Mouse (Mus musculus): Measurements from ENCODE around the gene Alg1. TPM values are rescaled to one million over a fixed set of nuclear protein-coding genes. Genes with fewer than 3 reads are reported as not detected.

Gene Alg1
- polyA plus RNA-seq, 1 experiment = 9.1 TPM

DNA sequence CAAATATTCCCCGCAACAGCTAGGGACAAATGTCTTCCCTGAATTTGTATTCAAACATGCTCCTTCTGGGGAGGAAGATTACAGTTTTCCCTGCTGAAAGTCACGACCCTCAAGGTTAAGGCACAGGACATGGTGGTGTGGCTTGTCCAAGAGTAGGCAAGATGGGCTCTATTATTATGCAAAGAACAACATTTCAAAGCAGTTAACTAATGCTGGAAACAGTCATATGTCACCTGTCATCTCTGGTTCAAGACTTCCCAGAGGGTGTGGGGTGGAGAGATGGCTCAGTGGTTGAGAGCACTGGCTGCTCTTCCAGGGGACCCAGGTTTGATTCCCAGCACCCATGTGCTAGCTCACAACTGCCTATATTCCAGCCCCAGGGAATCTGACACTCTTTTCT is 18.8 kb downstream of the Alg1 start:
- H3K4me1 ChIP-seq (ENCODE audit: control insufficient read depth, insufficient read depth, low read length) = no peaks in the 10 kb centered on the region
- H3K36me3 ChIP-seq (ENCODE audit: control insufficient read depth, insufficient read depth, low read length, poor library complexity, severe bottlenecking) = peaks cover 5% of the 10 kb centered on the region
- H3K9me3 ChIP-seq (replicated peaks; ENCODE audit: control insufficient read depth, insufficient read depth, low read length, poor library complexity, severe bottlenecking) = no peaks in the 10 kb centered on the region
- no peak for TF ChIP-seq POLR2A (IDR thresholded peaks at IDR 0.05; ENCODE audit: insufficient read depth, low read length)
- no peak for TF ChIP-seq CTCF (IDR thresholded peaks at IDR 0.05; ENCODE audit: low read depth, low read length)
- no peak for TF ChIP-seq EP300 (IDR thresholded peaks at IDR 0.05; ENCODE audit: insufficient read depth, low read depth, low read length)
- H3K4me3 ChIP-seq (ENCODE audit: low read depth, low read length) = no peak overlapping the region
- H3K27ac ChIP-seq (ENCODE audit: insufficient read depth, low read length) = no peak overlapping the region
- no peaks in the 10 kb centered on the region for H3K27me3 ChIP-seq (ENCODE audit: control insufficient read depth, insufficient read depth, low read length, poor library complexity, severe bottlenecking)
- H3K9ac ChIP-seq (ENCODE audit: low read depth, poor library complexity, severe bottlenecking) = no peak overlapping the region

DNA sequence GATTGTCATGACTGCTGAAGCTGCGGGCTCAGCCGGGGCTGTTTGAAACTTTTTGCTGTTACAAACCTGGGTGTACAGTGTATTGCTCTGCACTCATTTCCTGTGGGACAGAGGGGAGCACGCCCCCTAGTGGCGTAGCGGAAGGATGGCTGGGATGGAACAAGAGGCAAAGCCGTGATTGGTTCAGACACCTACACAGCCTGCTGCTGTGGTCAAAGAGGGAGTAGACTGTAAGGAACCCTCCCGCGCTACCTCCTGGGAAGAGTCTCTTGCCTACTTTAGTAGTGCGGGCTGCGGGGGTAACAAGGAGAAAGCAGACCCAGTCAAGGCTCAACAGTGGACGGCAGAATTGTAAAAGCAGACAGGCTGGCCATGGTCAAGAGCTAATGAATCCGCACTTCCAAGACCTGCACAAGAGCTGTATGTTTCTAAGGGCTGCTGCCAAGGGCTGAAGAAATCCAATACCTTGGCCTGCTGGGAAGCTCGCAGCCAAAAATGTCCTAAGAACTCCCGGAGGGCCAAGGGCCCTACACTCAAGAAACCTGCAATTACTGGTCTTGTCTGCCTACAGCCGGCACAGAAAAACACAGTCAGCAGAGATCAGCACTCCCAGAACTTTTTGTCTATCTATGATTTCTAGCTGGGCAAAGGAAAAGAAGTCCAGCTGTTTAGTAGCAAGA is 21.1 kb downstream of the Alg1 start:
- Histone ChIP-seq H3K36me3 (ENCODE audit: control insufficient read depth, insufficient read depth, low read length, poor library complexity, severe bottlenecking) (no peaks in the 10 kb centered on the region), H3K4me1 (ENCODE audit: control insufficient read depth, insufficient read depth, low read length) (no peaks in the 10 kb centered on the region), H3K27me3 (ENCODE audit: control insufficient read depth, insufficient read depth, low read length, poor library complexity, severe bottlenecking) (no peaks in the 10 kb centered on the region), H3K4me3 (ENCODE audit: low read depth, low read length) (peak overlapping the region; percentile 82), H3K9me3 (replicated peaks; ENCODE audit: control insufficient read depth, insufficient read depth, low read length, poor library complexity, severe bottlenecking) (no peaks in the 10 kb centered on the region), H3K9ac (ENCODE audit: low read depth, poor library complexity, severe bottlenecking) (peak overlapping the region; percentile 63), H3K27ac (ENCODE audit: insufficient read depth, low read length) (no peak overlapping the region)
- TF ChIP-seq EP300 (IDR thresholded peaks at IDR 0.05; ENCODE audit: insufficient read depth, low read depth, low read length) (no peak), CTCF (IDR thresholded peaks at IDR 0.05; ENCODE audit: low read depth, low read length) (peak; percentile 99), POLR2A (IDR thresholded peaks at IDR 0.05; ENCODE audit: insufficient read depth, low read length) (peak; percentile 54)

DNA sequence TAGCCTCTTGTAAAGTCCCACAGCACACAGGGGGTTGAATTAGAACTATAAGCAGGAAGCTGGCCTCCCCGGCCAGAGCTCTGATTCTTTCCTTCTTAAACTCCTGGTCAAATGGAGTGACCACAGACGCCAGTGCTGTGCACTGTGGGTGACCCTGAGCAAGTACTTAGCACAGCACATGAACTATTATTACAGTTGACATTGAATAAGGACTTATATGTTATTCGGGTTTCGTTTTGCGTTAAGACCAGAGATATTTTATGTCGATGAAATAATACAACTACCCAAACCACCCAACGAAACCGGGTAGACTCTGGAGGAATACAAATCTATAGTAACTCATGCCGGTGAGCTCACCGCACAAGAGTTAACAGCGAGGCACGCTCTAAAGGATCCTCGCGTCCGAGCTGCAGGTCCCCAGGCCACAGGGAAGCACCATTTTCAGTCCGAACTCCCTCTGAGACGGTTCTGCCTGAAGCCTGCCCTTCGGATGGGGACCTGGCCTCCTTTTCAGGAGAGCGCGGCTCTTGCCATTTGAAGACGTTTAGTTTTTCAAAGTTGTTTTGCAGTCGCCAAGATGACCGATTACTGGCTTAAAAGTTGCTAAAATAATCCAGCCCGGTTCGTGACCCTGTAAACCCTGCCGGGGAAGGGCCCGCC is 21.8 kb downstream of the Alg1 start:
- Histone ChIP-seq H3K27me3 (ENCODE audit: control insufficient read depth, insufficient read depth, low read length, poor library complexity, severe bottlenecking) (no peaks in the 10 kb centered on the region), H3K27ac (ENCODE audit: insufficient read depth, low read length) (no peak overlapping the region), H3K9ac (ENCODE audit: low read depth, poor library complexity, severe bottlenecking) (peak overlapping the region; percentile 63), H3K4me3 (ENCODE audit: low read depth, low read length) (peak overlapping the region; percentile 82), H3K36me3 (ENCODE audit: control insufficient read depth, insufficient read depth, low read length, poor library complexity, severe bottlenecking) (no peaks in the 10 kb centered on the region), H3K4me1 (ENCODE audit: control insufficient read depth, insufficient read depth, low read length) (no peaks in the 10 kb centered on the region), H3K9me3 (replicated peaks; ENCODE audit: control insufficient read depth, insufficient read depth, low read length, poor library complexity, severe bottlenecking) (no peaks in the 10 kb centered on the region)
- TF ChIP-seq POLR2A (IDR thresholded peaks at IDR 0.05; ENCODE audit: insufficient read depth, low read length) = no peak

DNA sequence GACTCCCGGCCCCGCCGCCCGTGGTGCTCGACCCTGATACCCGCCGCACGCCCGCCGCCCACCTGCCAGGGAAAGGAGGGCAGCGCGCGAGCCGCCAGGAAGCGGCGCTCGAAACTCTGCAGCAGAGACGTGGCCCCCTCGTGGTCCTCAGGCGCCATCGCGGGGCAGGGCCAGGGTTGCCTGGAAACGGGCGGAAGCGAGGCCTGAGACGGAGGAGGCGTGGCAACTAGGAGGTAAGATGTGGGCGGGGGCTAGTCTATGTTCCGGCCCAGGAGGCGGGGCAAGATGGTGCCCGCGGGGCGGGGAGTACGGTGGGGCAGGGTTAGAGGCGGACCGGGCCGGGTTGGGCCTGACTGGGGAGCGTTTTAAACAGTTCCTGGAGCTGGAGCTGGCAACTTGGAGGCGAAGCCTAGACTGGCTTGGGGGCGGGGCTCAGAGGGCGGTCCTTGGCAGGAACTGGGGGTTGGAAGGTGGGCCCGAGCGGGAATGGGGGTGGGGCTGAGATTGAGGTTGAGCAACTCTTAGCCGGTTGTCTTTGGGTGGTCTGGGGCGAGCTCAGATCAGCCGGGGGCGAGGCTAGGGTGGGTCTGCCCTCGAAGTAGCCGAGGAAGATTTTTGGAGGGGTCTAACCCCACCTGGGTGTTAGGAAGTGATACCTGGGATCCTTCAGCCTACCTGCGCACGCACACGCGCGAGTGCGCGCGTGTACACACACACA is 22.5 kb downstream of the Alg1 start, which contains the start of gene Eef2kmt:
Gene Eef2kmt, minus strand, starts transcription at position 205 of the 718 bp plus-strand sequence.
- Histone ChIP-seq H3K27me3 (ENCODE audit: control insufficient read depth, insufficient read depth, low read length, poor library complexity, severe bottlenecking) (no peaks in the 10 kb centered on the region), H3K27ac (ENCODE audit: insufficient read depth, low read length) (peak within 1 kb of the TSS; percentile 81), H3K9ac (ENCODE audit: low read depth, poor library complexity, severe bottlenecking) (peak within 1 kb of the TSS; percentile 63), H3K4me1 (ENCODE audit: control insufficient read depth, insufficient read depth, low read length) (no peaks in the 10 kb centered on the region), H3K36me3 (ENCODE audit: control insufficient read depth, insufficient read depth, low read length, poor library complexity, severe bottlenecking) (no peaks in the 10 kb centered on the region), H3K9me3 (replicated peaks; ENCODE audit: control insufficient read depth, insufficient read depth, low read length, poor library complexity, severe bottlenecking) (no peaks in the 10 kb centered on the region), H3K4me3 (ENCODE audit: low read depth, low read length) (peak within 1 kb of the TSS; percentile 83)
- TF ChIP-seq CTCF (IDR thresholded peaks at IDR 0.05; ENCODE audit: low read depth, low read length) = peak; percentile 26
- TF ChIP-seq POLR2A (IDR thresholded peaks at IDR 0.05; ENCODE audit: insufficient read depth, low read length) = peak; percentile 57
- peak; percentile 57 for TF ChIP-seq EP300 (IDR thresholded peaks at IDR 0.05; ENCODE audit: insufficient read depth, low read depth, low read length)

DNA sequence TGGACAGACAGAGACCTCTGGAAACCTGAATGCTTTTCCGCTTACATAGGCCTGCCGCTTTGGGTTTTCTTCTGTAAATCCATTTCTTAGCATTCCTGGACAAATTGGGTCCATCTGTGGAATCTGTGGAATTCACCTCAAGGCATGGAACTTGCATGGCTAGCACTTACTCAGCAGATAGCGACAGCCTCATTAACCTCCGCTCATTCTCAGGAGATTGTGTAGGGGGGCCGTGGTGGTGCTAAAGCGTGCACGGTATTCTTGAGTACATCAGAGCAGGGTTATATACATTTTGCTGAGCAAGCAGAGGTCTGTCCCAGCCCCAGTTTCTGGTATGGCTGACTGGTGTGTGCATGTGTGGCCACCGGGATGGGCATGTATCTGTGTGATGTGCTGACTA is 29.7 kb downstream of the Alg1 start:
- no peak overlapping the region for H3K9ac ChIP-seq (ENCODE audit: low read depth, poor library complexity, severe bottlenecking)
- no peaks in the 10 kb centered on the region for H3K27me3 ChIP-seq (ENCODE audit: control insufficient read depth, insufficient read depth, low read length, poor library complexity, severe bottlenecking)
- no peaks in the 10 kb centered on the region for H3K36me3 ChIP-seq (ENCODE audit: control insufficient read depth, insufficient read depth, low read length, poor library complexity, severe bottlenecking)
- H3K4me3 ChIP-seq (ENCODE audit: low read depth, low read length) = no peak overlapping the region
- H3K27ac ChIP-seq (ENCODE audit: insufficient read depth, low read length) = no peak overlapping the region
- TF ChIP-seq CTCF (IDR thresholded peaks at IDR 0.05; ENCODE audit: low read depth, low read length) = no peak
- no peak for TF ChIP-seq EP300 (IDR thresholded peaks at IDR 0.05; ENCODE audit: insufficient read depth, low read depth, low read length)
- no peak for TF ChIP-seq POLR2A (IDR thresholded peaks at IDR 0.05; ENCODE audit: insufficient read depth, low read length)
- no peaks in the 10 kb centered on the region for H3K4me1 ChIP-seq (ENCODE audit: control insufficient read depth, insufficient read depth, low read length)
- H3K9me3 ChIP-seq (replicated peaks; ENCODE audit: control insufficient read depth, insufficient read depth, low read length, poor library complexity, severe bottlenecking) = no peaks in the 10 kb centered on the region

DNA sequence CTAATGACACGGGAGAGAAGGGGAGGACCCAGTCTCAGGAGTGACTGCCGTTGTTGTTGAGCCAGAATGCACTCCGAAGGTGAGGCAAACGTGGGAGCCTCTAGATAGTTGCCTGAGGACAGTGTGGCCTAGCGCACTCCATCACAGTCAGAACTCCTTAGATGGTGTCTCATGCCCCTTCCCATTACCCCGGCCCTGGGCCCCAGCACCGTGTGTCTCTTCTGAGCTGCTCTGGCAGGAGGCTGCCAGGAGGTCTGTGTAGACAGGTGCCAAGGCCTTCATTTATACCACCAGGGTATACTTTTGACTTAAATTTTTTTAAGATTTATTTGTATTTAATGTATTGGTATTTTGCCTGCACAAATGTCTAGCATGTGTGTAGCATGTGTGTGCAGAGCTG is 30.5 kb downstream of the Alg1 start:
- H3K27me3 ChIP-seq (ENCODE audit: control insufficient read depth, insufficient read depth, low read length, poor library complexity, severe bottlenecking) = no peaks in the 10 kb centered on the region
- H3K27ac ChIP-seq (ENCODE audit: insufficient read depth, low read length) = no peak overlapping the region
- no peak for TF ChIP-seq POLR2A (IDR thresholded peaks at IDR 0.05; ENCODE audit: insufficient read depth, low read length)
- TF ChIP-seq EP300 (IDR thresholded peaks at IDR 0.05; ENCODE audit: insufficient read depth, low read depth, low read length) = no peak
- TF ChIP-seq CTCF (IDR thresholded peaks at IDR 0.05; ENCODE audit: low read depth, low read length) = no peak
- no peaks in the 10 kb centered on the region for H3K4me1 ChIP-seq (ENCODE audit: control insufficient read depth, insufficient read depth, low read length)
- H3K9ac ChIP-seq (ENCODE audit: low read depth, poor library complexity, severe bottlenecking) = no peak overlapping the region
- no peak overlapping the region for H3K4me3 ChIP-seq (ENCODE audit: low read depth, low read length)
- no peaks in the 10 kb centered on the region for H3K36me3 ChIP-seq (ENCODE audit: control insufficient read depth, insufficient read depth, low read length, poor library complexity, severe bottlenecking)
- no peaks in the 10 kb centered on the region for H3K9me3 ChIP-seq (replicated peaks; ENCODE audit: control insufficient read depth, insufficient read depth, low read length, poor library complexity, severe bottlenecking)
